Mouse (Mus musculus) sigmoid colon, adult 10 weeks (tissue): ENCODE results near the gene Vmn1r67. TPM values are rescaled to one million over a fixed set of nuclear protein-coding genes. Genes with fewer than 3 reads are reported as not detected.

Experiments used
- polyA plus RNA-seq: library from polyadenylated mRNA; stranded (reverse); fragments of 350-450 nt; fragmentation: Illumina TruSeq; extraction: RNeasy Lipid Tissue Mini Kit (QIAGEN cat#74804); gene quantifications from one replicate; pipeline ENCODE4 v1.2.3, GENCODE M21; 2014; ENCODE audit warnings: low read depth, low replicate concordance

The Vmn1r67 gene
- polyA plus RNA-seq = not detected

GRCm38 (mm10) chr7:10443031-10443430 is at the start of gene Vmn1r67:
TSS of gene Vmn1r67 (plus strand) at chr7:10443331.

DNA sequence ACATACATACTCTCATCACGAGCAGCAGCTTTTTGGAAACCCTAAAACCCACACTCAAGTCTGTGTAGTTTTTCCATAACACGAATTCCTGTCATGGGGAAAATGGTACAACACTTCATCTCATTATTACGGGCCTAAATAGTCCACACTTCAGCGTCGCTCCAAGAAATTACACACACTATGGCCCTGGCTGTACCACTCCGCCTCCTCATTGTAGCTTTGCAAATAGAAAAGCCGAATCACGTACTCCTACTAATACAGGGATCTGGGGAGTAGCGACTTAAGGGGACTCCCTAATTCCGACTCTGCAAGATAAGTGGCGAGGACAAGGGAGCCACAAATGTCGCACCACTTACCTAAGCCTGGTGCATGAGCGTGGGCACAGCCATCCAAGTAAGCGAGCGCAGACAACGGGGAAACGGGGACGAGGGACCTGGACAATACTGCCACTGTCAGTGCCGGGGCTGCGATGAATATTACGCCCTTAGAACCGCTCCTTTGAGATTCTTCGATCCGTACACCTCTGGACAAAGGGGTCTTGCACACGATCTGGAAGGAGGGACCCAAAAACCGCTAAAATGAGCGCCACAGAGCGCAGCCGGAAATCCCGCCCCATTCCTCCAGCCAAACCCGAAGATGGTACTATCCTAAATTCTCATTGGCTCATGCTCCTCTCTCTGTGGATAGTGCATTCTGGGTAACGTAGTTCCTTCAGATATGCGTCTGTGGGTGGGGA is 51.8 kb downstream of the Vmn1r67 start, which contains the start of gene Zik1:
Gene Zik1 (minus strand): TSS at position 609 of the 736 bp plus-strand sequence.

Other genes starting within 250 kb of the Vmn1r67 start
- not detected for gene Vmn1r66, start 165.3 kb upstream of the Vmn1r67 start, polyA plus RNA-seq
- 1.9 TPM for gene Zik1, start 52.1 kb downstream of the Vmn1r67 start, polyA plus RNA-seq
- gene Vmn1r68, start 115.2 kb downstream of the Vmn1r67 start, polyA plus RNA-seq = not detected
- not detected for gene Vmn1r69, start 170.3 kb downstream of the Vmn1r67 start, polyA plus RNA-seq
- not detected for gene Vmn1r70, start 188.2 kb downstream of the Vmn1r67 start, polyA plus RNA-seq
- not detected for gene Nlrp4b, start 244.5 kb downstream of the Vmn1r67 start, polyA plus RNA-seq